18 mouse cellular contexts compared by ENCODE assay signal in genomic region chr17:30122278-30122677, GRCm38 (mm10).
"Had no signal": no experiment of that assay in that cellular context is flagged by ENCODE, and none has a peak within 500 bp of the region (broad histone marks: within the 10 kb centered on the region; RNA-seq: fewer than 3 reads in every experiment).

No protein-coding gene starts in this region.

- DNase-seq: kidney, adult 11 months; kidney, adult 9 months; kidney, postnatal 36 days; lung, embryonic 14.5 days; lung, postnatal 10 days; lung, postnatal 4 days; retina, postnatal 1 day; right cerebral cortex, postnatal 4 days; thymus, adult 2 months; thymus, postnatal 25 days had no signal

- H3K27me3 ChIP-seq: limb, embryonic 12.5 days; megakaryocyte, embryonic 14.5 days; midbrain, embryonic 12.5 days; neural tube, embryonic 13.5 days; stomach, embryonic 15.5 days had no signal

- H3K4me2 ChIP-seq: limb, embryonic 12.5 days; lung, embryonic 14.5 days; midbrain, embryonic 12.5 days; neural tube, embryonic 13.5 days; stomach, embryonic 15.5 days had no signal

- H3K9me3 ChIP-seq: limb, embryonic 12.5 days; megakaryocyte, embryonic 14.5 days; midbrain, embryonic 12.5 days; neural tube, embryonic 13.5 days; stomach, embryonic 15.5 days had no signal

- H3K9ac ChIP-seq: limb, embryonic 12.5 days; lung, embryonic 14.5 days; midbrain, embryonic 12.5 days; neural tube, embryonic 13.5 days; stomach, embryonic 15.5 days had no signal

- H3K4me1 ChIP-seq: stomach, embryonic 15.5 days had no signal

- H3K27ac ChIP-seq: kidney, postnatal 0 days; layer of hippocampus, adult 2 months; limb, embryonic 12.5 days; midbrain, embryonic 12.5 days; neural tube, embryonic 13.5 days; stomach, embryonic 15.5 days had no signal

- H3K36me3 ChIP-seq: midbrain, embryonic 12.5 days; stomach, embryonic 15.5 days had no signal

- ATAC-seq: midbrain, embryonic 16.5 days had no signal

- H3K4me3 ChIP-seq: layer of hippocampus, adult 2 months; limb, embryonic 12.5 days; megakaryocyte, embryonic 14.5 days; midbrain, embryonic 12.5 days; neural tube, embryonic 13.5 days; stomach, embryonic 15.5 days had no signal
